Mouse (Mus musculus) forebrain, embryonic 13.5 days (tissue): ENCODE data around the gene Spag7. TPM values are rescaled to one million over a fixed set of nuclear protein-coding genes. Genes with fewer than 3 reads are reported as not detected.
A peak's percentile ranks its signal among the peaks of the same experiment; 100 is the strongest.

Experiments used
- ATAC-seq: fragments of 200-750 bp; cut with Nextera tagmentation; 2 replicates; pipeline ENCODE4 v1.8.0; 2017
- H3K27ac ChIP-seq: fragments of 300-500 bp; sonication (generic); 2 replicates; pipeline ENCODE4 v1.5.1; 2015; ENCODE audit warnings: inconsistent platforms, mild to moderate bottlenecking, moderate library complexity
- H3K27me3 ChIP-seq: fragments of 300-500 bp; sonication (generic); 2 replicates; pipeline ENCODE4 v1.6.1; 2015; ENCODE audit warnings: mild to moderate bottlenecking, inconsistent platforms
- H3K36me3 ChIP-seq: fragments of 300-500 bp; sonication (generic); 2 replicates; pipeline ENCODE4 v1.6.1; 2015; ENCODE audit warnings: mild to moderate bottlenecking, inconsistent platforms; ENCODE audit not compliant: poor library complexity, severe bottlenecking
- H3K4me1 ChIP-seq: fragments of 300-500 bp; sonication (generic); 2 replicates; pipeline ENCODE4 v1.6.1; 2015; ENCODE audit warnings: inconsistent platforms
- H3K4me2 ChIP-seq: fragments of 300-500 bp; sonication (generic); 2 replicates; pipeline ENCODE4 v1.6.1; 2015; ENCODE audit warnings: inconsistent platforms, mild to moderate bottlenecking, moderate library complexity
- H3K4me3 ChIP-seq: fragments of 300-500 bp; sonication (generic); 2 replicates; pipeline ENCODE4 v1.5.1; 2015; ENCODE audit warnings: mild to moderate bottlenecking, inconsistent platforms
- H3K9ac ChIP-seq: fragments of 300-500 bp; sonication (generic); 2 replicates; pipeline ENCODE4 v1.6.1; 2015; ENCODE audit warnings: mild to moderate bottlenecking, inconsistent platforms
- H3K9me3 ChIP-seq: fragments of 300-500 bp; sonication (generic); replicated peaks from 2 replicates; pipeline ENCODE4 v1.6.1; 2016; ENCODE audit warnings: inconsistent platforms
- WGBS: fragments of 180-500 bp; shearing (Covaris S2); methylation state at CpG from one replicate; pipeline ENCODE4 v1.1.7; 2015; 5-methylcytosine and 5-hydroxymethylcytosine counted together
- polyA plus RNA-seq: library from polyadenylated mRNA; unstranded; fragments of >200 nt; fragmentation: Nextera tagmentation; extraction: Ambion mirVana; gene quantifications from 2 replicates; pipeline ENCODE4 v1.2.1, GENCODE M21; 2015

The Spag7 gene
- polyA plus RNA-seq, 1 experiment from 2014 or later, result 173 TPM

DNA sequence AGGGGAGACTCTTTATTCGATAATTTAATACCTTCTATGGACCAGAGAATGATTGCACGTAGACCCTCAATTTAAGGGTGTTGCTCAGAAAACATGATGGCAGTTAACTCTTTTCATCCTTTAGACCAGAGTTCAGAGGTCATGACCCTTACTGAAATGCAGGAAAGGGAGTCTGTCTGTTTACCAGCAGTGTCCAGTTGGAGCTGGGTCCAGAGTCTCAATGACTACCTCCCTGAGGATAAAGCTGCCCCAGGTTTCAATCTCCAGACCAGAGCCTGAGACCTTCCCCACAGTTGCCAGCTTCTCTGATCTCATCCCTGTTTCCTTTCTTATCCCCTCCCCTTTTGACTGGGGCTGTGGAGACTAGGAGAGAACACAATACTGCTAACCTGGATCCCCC is 9.4 kb upstream of the Spag7 start:
- no peaks in the 10 kb centered on the region for H3K27me3 ChIP-seq
- H3K4me3 ChIP-seq, result no peak overlapping the region
- peaks cover 78% of the 10 kb centered on the region for H3K36me3 ChIP-seq
- H3K9ac ChIP-seq, result no peak overlapping the region
- H3K4me2 ChIP-seq, result no peak overlapping the region
- 88% methylated on average over 2 of the region's 2 CpGs for WGBS
- peaks cover 15% of the 10 kb centered on the region for H3K4me1 ChIP-seq
- no peaks in the 10 kb centered on the region for H3K9me3 ChIP-seq
- ATAC-seq, result no peak
- H3K27ac ChIP-seq, result no peak overlapping the region

DNA sequence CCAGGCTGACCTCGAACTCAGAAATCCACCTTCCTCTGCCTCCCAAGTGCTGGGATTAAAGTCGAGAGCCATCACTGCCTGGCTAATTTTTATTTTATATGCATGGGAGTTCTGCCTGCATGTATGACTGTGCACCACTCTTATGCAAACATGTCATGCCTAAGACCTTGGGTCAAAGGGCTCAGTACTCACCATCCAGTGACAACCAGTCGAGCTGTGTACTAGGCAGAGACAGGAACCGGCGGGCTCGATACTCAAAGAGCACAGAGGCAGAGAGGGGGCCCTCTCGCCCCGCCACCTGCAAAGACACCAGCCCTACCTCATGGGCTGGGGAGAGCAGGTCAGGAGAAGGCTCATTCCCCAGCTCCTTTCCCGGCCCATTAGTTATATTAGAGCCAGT is 8.9 kb upstream of the Spag7 start:
- Histone ChIP-seq H3K4me2 (no peak overlapping the region), H3K9ac (no peak overlapping the region), H3K9me3 (no peaks in the 10 kb centered on the region), H3K4me1 (peaks cover 15% of the 10 kb centered on the region), H3K27me3 (no peaks in the 10 kb centered on the region), H3K36me3 (peaks cover 75% of the 10 kb centered on the region), H3K27ac (no peak overlapping the region), H3K4me3 (no peak overlapping the region)
- 79% methylated on average over 9 of the region's 9 CpGs for WGBS
- no peak for ATAC-seq

DNA sequence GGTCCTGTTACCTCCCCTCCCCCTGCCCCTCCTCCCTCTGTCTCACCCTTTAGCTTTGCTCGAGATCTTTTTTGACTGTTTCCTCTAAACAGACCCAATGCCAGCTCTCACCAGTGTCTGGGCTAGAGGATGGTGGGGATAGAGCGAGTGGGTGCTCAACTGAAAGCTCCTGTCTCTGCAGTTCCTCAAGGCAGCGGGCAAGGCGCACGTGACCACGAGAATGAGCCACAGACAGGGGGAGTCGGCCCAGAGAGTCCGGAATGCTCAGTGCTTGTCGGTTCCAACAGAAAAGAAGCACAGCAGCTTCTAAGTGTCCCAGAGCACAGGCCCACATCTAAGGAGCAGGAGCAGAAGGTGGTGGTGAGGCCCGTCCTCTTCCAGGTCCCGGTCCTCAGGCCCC is 5.3 kb upstream of the Spag7 start:
- H3K36me3 ChIP-seq, result peaks cover 64% of the 10 kb centered on the region
- H3K9me3 ChIP-seq, result no peaks in the 10 kb centered on the region
- peaks cover 14% of the 10 kb centered on the region for H3K4me1 ChIP-seq
- H3K27ac ChIP-seq, result no peak overlapping the region
- no peak overlapping the region for H3K4me2 ChIP-seq
- WGBS, result 68% methylated on average over 11 of the region's 11 CpGs
- H3K9ac ChIP-seq, result no peak overlapping the region
- no peak for ATAC-seq
- no peaks in the 10 kb centered on the region for H3K27me3 ChIP-seq
- no peak overlapping the region for H3K4me3 ChIP-seq

DNA sequence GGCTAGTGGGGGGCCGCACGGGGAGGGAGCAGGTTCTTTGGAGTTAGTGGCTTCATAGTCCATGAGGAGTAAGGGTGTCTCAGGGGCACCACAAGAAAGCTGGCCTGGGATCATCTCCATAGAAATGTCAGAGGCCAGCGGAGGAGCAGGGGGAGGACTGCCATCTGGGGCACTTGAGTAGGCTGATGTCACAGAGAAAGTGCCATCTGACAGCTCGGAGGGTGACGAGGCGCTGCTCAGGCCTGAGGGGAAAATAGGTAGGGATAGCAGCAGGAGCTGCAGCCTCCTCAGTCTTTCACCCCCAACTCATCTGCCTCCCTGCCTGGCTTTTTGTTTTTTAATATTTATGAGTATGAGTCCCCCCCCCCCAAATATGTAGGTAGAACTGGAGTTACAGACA is 4.8 kb upstream of the Spag7 start:
- Histone ChIP-seq H3K9ac (no peak overlapping the region), H3K4me2 (no peak overlapping the region), H3K36me3 (peaks cover 60% of the 10 kb centered on the region), H3K4me3 (no peak overlapping the region), H3K9me3 (no peaks in the 10 kb centered on the region), H3K4me1 (peaks cover 14% of the 10 kb centered on the region), H3K27ac (no peak overlapping the region), H3K27me3 (no peaks in the 10 kb centered on the region)
- WGBS, result 48% methylated on average over 6 of the region's 6 CpGs
- no peak for ATAC-seq

DNA sequence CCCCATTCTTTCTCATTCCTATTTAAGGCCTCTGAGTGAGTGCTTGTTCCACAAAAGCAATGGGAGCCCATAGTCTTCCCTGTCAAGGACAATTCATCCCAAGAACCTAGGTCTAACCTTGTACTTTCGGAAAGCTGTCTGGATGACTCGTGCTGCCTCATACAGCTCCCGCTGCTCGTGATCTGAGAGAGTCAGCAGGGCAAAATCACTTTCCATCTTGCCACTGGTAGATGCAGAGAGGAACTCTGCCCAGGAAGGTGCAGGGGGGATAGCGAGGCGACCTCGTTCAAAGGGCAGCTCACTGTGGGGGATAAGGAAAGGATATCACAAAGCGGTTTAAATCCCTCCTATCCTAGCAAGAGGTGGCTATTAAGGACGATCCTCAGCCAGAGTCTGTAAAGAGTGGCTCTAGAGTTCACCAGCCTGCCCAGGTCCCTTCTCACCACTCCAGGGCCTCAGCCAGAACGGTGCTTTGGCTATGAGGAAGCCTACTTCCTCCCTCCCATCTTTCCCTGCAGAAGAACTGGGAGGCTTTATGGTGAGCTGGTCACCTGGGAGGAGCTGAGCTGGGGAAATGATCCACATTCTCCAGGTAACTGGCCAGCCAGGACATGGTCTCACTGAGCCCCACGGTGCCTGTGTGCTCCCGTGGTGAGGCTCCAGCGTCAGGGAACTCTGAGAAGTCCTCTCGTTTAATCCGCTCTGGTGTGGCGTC is 2.3 kb upstream of the Spag7 start:
- WGBS, result 76% methylated on average over 16 of the region's 16 CpGs
- Histone ChIP-seq H3K4me3 (no peak overlapping the region), H3K4me2 (peak overlapping the region; percentile 81), H3K27me3 (no peaks in the 10 kb centered on the region), H3K36me3 (peaks cover 47% of the 10 kb centered on the region), H3K4me1 (peaks cover 31% of the 10 kb centered on the region), H3K9me3 (no peaks in the 10 kb centered on the region), H3K9ac (peak overlapping the region; percentile 87; the same call in 1 of the 2 replicates), H3K27ac (no peak overlapping the region)
- no peak for ATAC-seq

DNA sequence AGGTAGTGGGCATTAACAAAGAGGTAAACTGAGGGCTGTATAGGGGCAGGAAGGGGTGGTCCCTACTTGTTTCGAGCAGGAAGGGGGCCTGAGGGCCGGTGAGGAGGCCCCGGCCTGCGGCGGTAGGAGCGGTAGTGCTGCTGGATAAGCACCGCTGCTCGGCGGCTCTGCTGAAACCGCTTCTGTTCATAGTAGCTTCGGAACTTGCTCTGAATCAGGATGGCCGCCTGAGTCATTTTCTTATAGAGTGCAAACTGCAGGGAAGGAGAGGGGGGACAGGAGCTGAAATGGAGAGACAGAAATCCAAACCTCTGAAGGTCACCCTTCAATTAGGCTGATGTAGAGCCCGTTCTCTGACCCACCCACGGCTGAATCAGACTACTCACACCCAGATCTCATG is 1.3 kb upstream of the Spag7 start:
- peak overlapping the region; percentile 87 for H3K9ac ChIP-seq
- peak overlapping the region; percentile 81 for H3K4me2 ChIP-seq
- WGBS, result 28% methylated on average over 14 of the region's 14 CpGs
- no peaks in the 10 kb centered on the region for H3K27me3 ChIP-seq
- peak overlapping the region; percentile 63 for H3K4me3 ChIP-seq
- no peak for ATAC-seq
- peaks cover 43% of the 10 kb centered on the region for H3K36me3 ChIP-seq
- peaks cover 31% of the 10 kb centered on the region for H3K4me1 ChIP-seq
- H3K9me3 ChIP-seq, result no peaks in the 10 kb centered on the region
- peak overlapping the region; percentile 97 for H3K27ac ChIP-seq

DNA sequence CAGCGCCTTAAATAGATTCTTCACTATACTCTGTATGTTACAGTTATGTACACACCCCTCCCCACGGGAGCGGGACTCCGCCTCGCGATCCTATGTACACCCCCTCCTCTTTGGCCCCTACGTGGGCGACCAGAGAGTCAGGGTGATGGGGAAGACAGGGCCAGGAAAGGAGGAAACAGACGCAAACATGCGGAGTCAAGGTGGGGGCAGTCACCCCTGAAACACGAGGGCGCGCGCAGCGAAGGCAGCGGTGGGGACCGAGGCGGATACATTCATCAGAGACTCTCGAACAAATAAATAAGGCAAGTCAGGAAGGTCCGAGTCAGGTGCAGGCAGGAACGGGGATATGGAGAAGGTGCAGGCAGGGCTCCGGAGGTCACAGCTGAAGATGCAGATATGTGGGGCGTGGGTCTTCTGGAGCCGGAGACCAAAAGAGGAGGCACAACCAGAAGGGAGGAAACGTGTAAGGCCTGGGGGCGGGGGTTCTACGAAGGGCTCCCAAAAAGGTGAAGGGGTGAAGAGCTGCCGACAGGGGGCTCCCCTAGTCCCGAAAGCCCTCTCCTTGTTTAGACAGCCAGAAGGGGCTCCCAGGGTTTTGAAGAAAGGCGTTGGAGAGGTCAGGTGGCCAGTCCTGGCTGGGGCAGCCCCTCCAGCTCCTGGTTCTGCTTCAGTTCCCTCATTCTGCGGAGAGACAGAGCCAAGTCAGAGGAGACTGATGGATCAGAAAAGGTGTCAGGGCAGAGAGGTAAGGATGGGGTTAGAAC is 548 bp upstream of the Spag7 start:
- H3K4me2 ChIP-seq, result peak overlapping the region; percentile 81
- peak; percentile 44 for ATAC-seq
- under 1% methylated on average over 30 of the region's 31 CpGs for WGBS
- no peaks in the 10 kb centered on the region for H3K27me3 ChIP-seq
- H3K4me1 ChIP-seq, result peaks cover 31% of the 10 kb centered on the region
- peak overlapping the region; percentile 63 for H3K4me3 ChIP-seq
- peak overlapping the region; percentile 87 for H3K9ac ChIP-seq
- H3K36me3 ChIP-seq, result peaks cover 45% of the 10 kb centered on the region
- H3K9me3 ChIP-seq, result no peaks in the 10 kb centered on the region
- H3K27ac ChIP-seq, result peak overlapping the region; percentile 97

DNA sequence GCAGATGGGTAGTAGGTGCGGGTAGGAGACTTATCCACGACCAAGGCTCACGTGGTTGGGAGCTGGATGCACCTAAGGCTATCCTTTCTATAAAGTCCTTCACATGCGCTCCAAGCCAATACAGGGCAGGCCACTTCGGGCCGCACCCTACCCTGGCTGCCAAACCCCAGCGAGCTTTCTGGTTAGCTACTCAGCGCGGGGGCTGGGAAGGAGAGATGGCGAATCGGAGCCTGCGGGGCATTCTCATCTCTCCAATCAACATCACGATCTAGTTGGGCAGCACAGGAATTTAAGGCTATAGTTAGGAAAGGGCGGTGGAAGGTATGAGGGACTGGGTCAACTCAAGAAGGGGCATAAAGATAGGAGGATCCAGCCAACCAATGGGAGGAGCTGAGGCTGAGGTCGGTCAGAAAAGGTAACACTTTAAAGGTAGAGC is 863 bp downstream of the Spag7 start:
- peaks cover 31% of the 10 kb centered on the region for H3K4me1 ChIP-seq
- peak overlapping the region; percentile 63 for H3K4me3 ChIP-seq
- ATAC-seq, result no peak
- peak overlapping the region; percentile 81 for H3K4me2 ChIP-seq
- peak overlapping the region; percentile 81 for H3K27ac ChIP-seq
- H3K27me3 ChIP-seq, result no peaks in the 10 kb centered on the region
- peak overlapping the region; percentile 71 for H3K9ac ChIP-seq
- H3K9me3 ChIP-seq, result no peaks in the 10 kb centered on the region
- peaks cover 46% of the 10 kb centered on the region for H3K36me3 ChIP-seq
- 1% methylated on average over 15 of the region's 15 CpGs for WGBS

DNA sequence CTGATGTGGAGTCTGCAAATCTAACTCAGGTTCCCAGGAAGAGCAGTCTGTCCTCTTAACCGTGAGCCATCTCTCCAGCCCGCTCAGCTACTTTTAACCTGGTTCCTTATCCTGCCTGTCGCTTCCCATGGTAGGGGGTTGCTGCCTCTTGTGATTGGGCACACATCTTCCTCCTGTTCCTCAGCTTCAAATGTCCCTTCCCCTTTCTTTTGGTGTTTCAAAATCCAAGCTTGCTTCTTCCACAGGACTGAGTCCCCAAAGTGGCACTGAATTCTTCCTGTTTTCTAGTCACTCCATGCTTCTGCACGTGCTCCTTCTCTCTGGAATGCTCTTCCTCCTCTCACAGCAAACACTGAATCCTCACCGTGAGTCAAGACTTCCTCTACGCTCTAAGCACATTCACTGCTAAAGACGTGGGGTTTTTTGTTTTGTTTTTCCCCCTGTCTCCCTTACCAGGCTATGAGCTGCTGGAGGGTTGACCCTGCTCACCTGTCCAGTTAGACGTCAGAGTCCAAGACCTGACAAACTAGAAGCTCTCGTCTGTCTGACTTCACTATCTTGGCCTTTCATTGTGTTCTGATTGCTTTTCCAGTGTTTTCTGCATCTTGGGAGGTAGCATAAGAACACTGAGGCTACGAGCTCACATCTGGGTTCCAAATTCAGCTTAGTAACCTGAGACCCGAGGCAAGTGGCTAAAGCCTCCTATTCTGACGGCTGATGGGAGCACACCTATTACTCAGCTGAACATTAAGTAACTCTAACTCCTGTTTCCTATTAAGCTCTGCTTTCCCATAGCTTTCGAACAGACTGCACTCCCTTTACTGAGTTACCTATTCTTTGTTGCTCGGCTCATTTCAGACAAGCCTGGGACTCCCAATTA is 1.7 kb downstream of the Spag7 start:
- Histone ChIP-seq H3K9ac (peak overlapping the region; percentile 71), H3K4me2 (peak overlapping the region; percentile 81), H3K4me3 (peak overlapping the region; percentile 63), H3K9me3 (no peaks in the 10 kb centered on the region), H3K27me3 (no peaks in the 10 kb centered on the region), H3K27ac (peak overlapping the region; percentile 81; the same call in 1 of the 2 replicates), H3K36me3 (peaks cover 54% of the 10 kb centered on the region), H3K4me1 (peaks cover 31% of the 10 kb centered on the region)
- WGBS, result 75% methylated on average over 14 of the region's 14 CpGs
- no peak for ATAC-seq

DNA sequence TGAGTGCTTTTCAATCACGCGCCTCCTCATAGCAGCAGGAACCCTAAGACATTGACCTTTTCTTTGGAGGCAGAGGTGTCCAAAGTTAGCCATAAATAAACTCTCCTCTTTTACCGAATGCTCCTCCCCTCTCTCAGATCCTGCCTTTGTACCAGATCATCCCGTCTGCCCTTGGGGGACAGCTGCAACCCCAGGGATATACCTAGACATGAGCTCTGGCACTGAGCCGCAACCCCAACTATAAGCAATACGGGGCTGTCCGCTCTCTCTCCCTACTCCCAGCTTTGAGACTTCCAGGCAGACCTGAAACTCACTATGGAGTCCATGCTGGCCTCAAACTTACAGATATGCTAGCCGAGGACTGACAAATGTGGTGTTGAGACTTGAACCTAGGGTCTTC is 2.5 kb downstream of the Spag7 start:
- H3K36me3 ChIP-seq, result peaks cover 56% of the 10 kb centered on the region
- no peak overlapping the region for H3K4me2 ChIP-seq
- no peaks in the 10 kb centered on the region for H3K27me3 ChIP-seq
- no peak overlapping the region; the same call in 1 of the 2 replicates for H3K9ac ChIP-seq
- H3K9me3 ChIP-seq, result no peaks in the 10 kb centered on the region
- peaks cover 31% of the 10 kb centered on the region for H3K4me1 ChIP-seq
- no peak for ATAC-seq
- H3K27ac ChIP-seq, result no peak overlapping the region
- 93% methylated on average over 8 of the region's 8 CpGs for WGBS
- H3K4me3 ChIP-seq, result no peak overlapping the region

DNA sequence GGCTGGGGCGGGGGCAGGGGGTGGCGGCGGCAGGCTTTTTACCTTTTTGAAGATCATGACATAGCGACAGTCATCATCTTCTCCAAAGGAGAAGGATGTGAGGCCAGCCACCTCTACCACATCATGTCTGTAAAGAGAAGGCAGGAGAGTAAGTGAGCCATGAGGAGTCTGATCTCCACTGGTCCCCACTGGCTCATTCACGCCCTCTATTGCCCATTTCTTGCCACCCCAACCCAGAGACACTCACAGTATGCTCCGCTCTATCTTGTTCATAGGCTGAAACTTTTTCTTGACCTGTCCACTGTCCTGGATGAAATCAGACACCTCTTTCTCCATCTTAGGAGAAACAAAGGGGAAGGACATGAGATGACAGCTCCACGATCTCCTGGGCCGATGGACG is 4.5 kb downstream of the Spag7 start:
- 99% methylated on average over 9 of the region's 9 CpGs for WGBS
- ATAC-seq, result no peak
- Histone ChIP-seq H3K9ac (no peak overlapping the region), H3K4me3 (no peak overlapping the region), H3K36me3 (peaks cover 63% of the 10 kb centered on the region), H3K4me1 (peaks cover 18% of the 10 kb centered on the region), H3K9me3 (no peaks in the 10 kb centered on the region), H3K4me2 (no peak overlapping the region), H3K27ac (no peak overlapping the region), H3K27me3 (no peaks in the 10 kb centered on the region)

DNA sequence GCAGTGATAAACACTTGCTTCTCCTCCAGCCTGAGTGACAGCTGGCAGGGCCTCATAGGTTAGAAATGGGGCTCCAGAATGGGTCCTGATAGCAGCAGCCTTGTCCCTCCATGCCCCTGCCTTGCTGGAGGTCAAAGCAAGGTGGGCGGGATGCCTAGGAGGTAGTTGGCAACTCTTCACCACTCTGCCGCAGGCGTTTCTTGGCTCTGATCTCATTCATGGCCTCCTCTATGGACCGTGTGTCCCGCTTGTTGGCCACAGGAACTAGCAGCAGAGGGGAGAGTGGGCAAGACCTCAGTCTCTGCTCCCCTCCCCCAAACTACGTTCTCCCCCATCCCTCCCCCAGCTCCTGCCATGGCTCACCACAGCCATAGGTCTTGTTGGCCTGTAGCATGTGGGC is 5.3 kb downstream of the Spag7 start:
- Histone ChIP-seq H3K9me3 (no peaks in the 10 kb centered on the region), H3K4me2 (no peak overlapping the region), H3K36me3 (peaks cover 66% of the 10 kb centered on the region), H3K4me3 (no peak overlapping the region), H3K4me1 (peaks cover 18% of the 10 kb centered on the region), H3K27me3 (no peaks in the 10 kb centered on the region), H3K9ac (no peak overlapping the region), H3K27ac (no peak overlapping the region)
- WGBS, result 94% methylated on average over 6 of the region's 6 CpGs
- no peak for ATAC-seq
